Mouse (Mus musculus) G1E (cell line): ENCODE results near the gene Samm50. TPM values are rescaled to one million over a fixed set of nuclear protein-coding genes. Genes with fewer than 3 reads are reported as not detected.

Experiments
- ATAC-seq: 2 replicates; pipeline ENCODE4 v1.8.0; 2016; ENCODE audit warnings: mild to moderate bottlenecking; ENCODE audit not compliant: insufficient number of reproducible peaks, poor library complexity, low FRiP score, severe bottlenecking; ENCODE audit errors: extremely low read depth
- DNase-seq: peaks from one replicate; pipeline ENCODE4 v3.0.0; 2012; ENCODE audit warnings: low spot score
- H3K27me3 ChIP-seq: 2 replicates; pipeline ENCODE4 v1.6.1; 2012; ENCODE audit warnings: mild to moderate bottlenecking, low read length, inconsistent platforms; ENCODE audit not compliant: insufficient read depth
- H3K36me3 ChIP-seq: replicated peaks from 2 replicates; pipeline ENCODE3; 2012; ENCODE audit warnings: mild to moderate bottlenecking, inconsistent platforms
- H3K4me1 ChIP-seq: 2 replicates; pipeline ENCODE4 v1.6.1; 2012; ENCODE audit warnings: low read depth, low read length, inconsistent platforms, mixed read lengths; ENCODE audit not compliant: insufficient read depth
- H3K4me3 ChIP-seq: 2 replicates; pipeline ENCODE4 v1.5.1; 2012; ENCODE audit warnings: low read depth, mild to moderate bottlenecking, inconsistent platforms, low read length, moderate library complexity, mixed read lengths
- H3K9me3 ChIP-seq: replicated peaks from 2 replicates; pipeline ENCODE4 v1.6.1; 2012; ENCODE audit warnings: inconsistent platforms
- CTCF ChIP-seq: IDR thresholded peaks from 2 replicates; pipeline ENCODE4 v1.5.1; 2012; ENCODE audit warnings: low read depth, low read length, inconsistent platforms, mixed read lengths
- GATA1 ChIP-seq: IDR thresholded peaks from 2 replicates; pipeline ENCODE4 v1.6.1; 2012; ENCODE audit warnings: borderline replicate concordance, low read length, inconsistent platforms, mixed read lengths
- GATA2 ChIP-seq: IDR thresholded peaks from 2 replicates; pipeline ENCODE4 v1.6.1; 2012; ENCODE audit warnings: low read depth, low read length, inconsistent platforms, borderline replicate concordance
- POLR2AphosphoS5 ChIP-seq: IDR thresholded peaks from 2 replicates; pipeline ENCODE4 v1.6.1; 2012; ENCODE audit warnings: low read depth, low read length, inconsistent platforms; ENCODE audit not compliant: insufficient replicate concordance
- TAL1 ChIP-seq: conservative IDR thresholded peaks from 2 replicates; pipeline ENCODE4 v1.6.1; 2012; ENCODE audit warnings: low read depth, low read length, inconsistent platforms, mixed read lengths
- polyA plus RNA-seq: library from polyadenylated mRNA; stranded (reverse); fragments of >175 nt; gene quantifications from 2 replicates; pipeline ENCODE4 v1.2.3, GENCODE M21; 2012
- total RNA-seq, 2 experiments: library from RNA; stranded (forward) in 1 of 2; stranded (reverse) in 1 of 2; fragments of 200-1000 nt in 1 of 2; fragments of >200 nt in 1 of 2; fragmentation: Nextera tagmentation in 1 of 2; gene quantifications; 2 replicates each; pipeline ENCODE4 v1.2.3; 2014 to 2017

The Samm50 gene
- total and polyA plus RNA-seq, 3 experiments, result 46.5 to 61.4 (median 51.2) TPM

- Histone ChIP-seq H3K4me1 (no peaks in the 10 kb centered on the region), H3K4me3 (no peak overlapping the region), H3K27me3 (no peaks in the 10 kb centered on the region), H3K9me3 (peaks cover 93% of the 10 kb centered on the region), H3K36me3 (no peaks in the 10 kb centered on the region)
- TF ChIP-seq GATA1 (no peak), GATA2 (no peak), CTCF (no peak), POLR2AphosphoS5 (no peak)
- no peak for DNase-seq
- no peak for ATAC-seq
Observed at GRCm38 (mm10) chr15:84263573-84263972, 71.5 kb downstream of the Samm50 start.

- no peak overlapping the region for H3K4me3 ChIP-seq
- peaks cover 91% of the 10 kb centered on the region for H3K9me3 ChIP-seq
- no peaks in the 10 kb centered on the region for H3K36me3 ChIP-seq
- H3K4me1 ChIP-seq, result no peaks in the 10 kb centered on the region
- TF ChIP-seq GATA2, result no peak
- no peak for TF ChIP-seq CTCF
- TF ChIP-seq TAL1, result no peak
- TF ChIP-seq POLR2AphosphoS5, result no peak
- TF ChIP-seq GATA1, result no peak
- no peak for ATAC-seq
- H3K27me3 ChIP-seq, result no peaks in the 10 kb centered on the region
- DNase-seq, result no peak
Observed at GRCm38 (mm10) chr15:84265141-84265540, 73.1 kb downstream of the Samm50 start.

GRCm38 (mm10) chr15:84266290-84266689 is 74.2 kb downstream of the Samm50 start:
- no peaks in the 10 kb centered on the region for H3K4me1 ChIP-seq
- ATAC-seq (no peak), DNase-seq (no peak)
- H3K27me3 ChIP-seq, result no peaks in the 10 kb centered on the region
- TF ChIP-seq CTCF (no peak), TAL1 (no peak), POLR2AphosphoS5 (no peak), GATA2 (no peak), GATA1 (no peak)
- H3K9me3 ChIP-seq, result peaks cover 90% of the 10 kb centered on the region
- H3K4me3 ChIP-seq, result no peak overlapping the region
- no peaks in the 10 kb centered on the region for H3K36me3 ChIP-seq

Other genes starting within 250 kb of the Samm50 start
- gene Efcab6, start 126.9 kb upstream of the Samm50 start, total RNA-seq (2014; fragmentation: Nextera tagmentation), result not detected in 2 replicates
- gene Efcab6, start 126.9 kb upstream of the Samm50 start, total RNA-seq (2017), result not detected in 2 replicates
- not detected in 2 replicates for gene Efcab6, start 126.9 kb upstream of the Samm50 start, polyA plus RNA-seq
- not detected in 2 replicates for gene Sult4a1, start 86.5 kb upstream of the Samm50 start, total RNA-seq (2014; fragmentation: Nextera tagmentation)
- gene Sult4a1, start 86.5 kb upstream of the Samm50 start, total RNA-seq (2017), result not detected in 2 replicates
- gene Sult4a1, start 86.5 kb upstream of the Samm50 start, polyA plus RNA-seq, result 0.02 TPM in 1 of 2 replicates, not detected in the other
- gene Pnpla5, start 69.1 kb upstream of the Samm50 start, total RNA-seq (2014; fragmentation: Nextera tagmentation), result not detected in 2 replicates
- gene Pnpla5, start 69.1 kb upstream of the Samm50 start, total RNA-seq (2017), result not detected in 2 replicates
- gene Pnpla5, start 69.1 kb upstream of the Samm50 start, polyA plus RNA-seq, result not detected in 2 replicates
- not detected in 2 replicates for gene Pnpla3, start 24.4 kb upstream of the Samm50 start, total RNA-seq (2014; fragmentation: Nextera tagmentation)
- gene Pnpla3, start 24.4 kb upstream of the Samm50 start, total RNA-seq (2017), result not detected in 2 replicates
- gene Pnpla3, start 24.4 kb upstream of the Samm50 start, polyA plus RNA-seq, result not detected in 2 replicates
- 3.9 TPM in 1 of 2 replicates, not detected in the other for gene Parvb, start 39.8 kb downstream of the Samm50 start, total RNA-seq (2014; fragmentation: Nextera tagmentation)
- not detected in 2 replicates for gene Parvb, start 39.8 kb downstream of the Samm50 start, total RNA-seq (2017)
- 0.04 TPM in 2 replicates for gene Parvb, start 39.8 kb downstream of the Samm50 start, polyA plus RNA-seq
- not detected in 2 replicates for gene Parvg, start 131.8 kb downstream of the Samm50 start, total RNA-seq (2014; fragmentation: Nextera tagmentation)
- 0.12 TPM in 1 of 2 replicates, not detected in the other for gene Parvg, start 131.8 kb downstream of the Samm50 start, total RNA-seq (2017)
- gene Parvg, start 131.8 kb downstream of the Samm50 start, polyA plus RNA-seq, result 0.02 and 0.03 TPM in 2 replicates